Mouse (Mus musculus) left cerebral cortex, postnatal 25 days (tissue): ENCODE measurements at regions not wholly inside any gene's neighbourhood (a gene's known extent, or its start where the extent isn't known, plus 50 kb on each side); places are given as distances from the start of the nearest gene placed in this dataset.

ENCODE experiments used
- DNase-seq, 2 experiments: peaks; one replicate each; pipeline ENCODE4 v3.0.0; 2022; ENCODE audit warnings: low spot score in 2 of 2, mixed read lengths in 1 of 2
- intact Hi-C: fragments of 180-260 bp; cut with DNase I; formaldehyde crosslinking; loops from one replicate; pipeline ENCODE4 v1.15.1; 2025

GRCm38 (mm10) chr19:60684417-60684816 lies 71.4 kb upstream of the Nanos1 start:
- DNase-seq, result no peak
- intact Hi-C loops, result no loop called here

- DNase-seq, result peak in 1 of 2 experiments; percentile 84
- intact Hi-C loops, result loop anchor here (1.0 kb wide), 1 partner anchor 74 kb away; no protein-coding TSS in a partner anchor
Measured at GRCm38 (mm10) chr19:60682283-60682682, 73.5 kb upstream of the Nanos1 start.

DNA sequence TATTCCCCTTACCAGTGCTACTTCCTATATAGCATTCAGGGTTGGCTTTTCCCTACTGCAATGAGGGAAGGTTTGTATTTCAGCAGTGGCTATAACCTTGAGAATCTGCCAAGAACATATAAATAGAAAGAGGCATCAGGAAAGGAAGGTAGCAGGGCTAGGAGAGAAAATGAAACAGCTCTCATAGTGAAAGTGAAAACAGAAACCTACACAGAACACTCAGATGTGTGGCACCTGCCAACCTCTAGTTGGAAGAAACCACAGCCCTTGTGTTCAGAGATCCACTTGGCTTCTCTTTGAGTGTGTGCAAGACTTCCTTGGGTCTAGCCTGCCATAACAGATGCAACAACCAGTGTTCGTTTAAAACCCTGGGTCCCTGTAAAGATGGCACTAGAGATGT lies 74.3 kb upstream of the Nanos1 start:
- peak in 1 of 2 experiments; percentile 32 for DNase-seq
- intact Hi-C loops, result no loop called here

GRCm38 (mm10) chr19:60678236-60678635 lies 77.6 kb upstream of the Nanos1 start:
- intact Hi-C loops, result no loop called here
- peak in 1 of 2 experiments; percentile 56 for DNase-seq

DNA sequence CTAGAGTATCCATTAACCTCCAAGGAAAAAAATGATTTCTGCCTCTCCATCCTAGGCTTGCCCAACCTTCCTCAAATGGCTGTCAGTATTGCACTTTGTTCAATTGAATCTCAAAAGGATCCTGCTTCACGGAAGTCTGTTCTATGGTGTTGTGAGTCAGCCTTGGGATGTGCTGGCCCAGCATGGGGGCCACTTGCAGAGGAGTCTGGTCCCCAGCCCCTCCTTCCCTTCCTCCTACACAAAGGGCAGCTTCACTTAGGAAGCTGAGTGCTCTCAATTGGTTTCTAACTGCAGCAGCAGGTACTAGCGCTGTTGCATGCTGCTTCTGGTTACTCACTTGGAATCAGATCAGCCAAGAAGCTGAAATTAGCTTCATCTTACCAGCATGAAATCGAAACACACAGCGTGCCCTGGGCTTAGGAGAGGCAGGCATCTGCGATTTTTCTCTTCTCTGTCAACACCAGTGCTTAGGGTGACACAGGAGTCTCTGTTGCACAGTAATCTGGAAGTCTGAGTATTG lies 80.8 kb upstream of the Nanos1 start:
- DNase-seq, result peak in 1 of 2 experiments; percentile 6
- intact Hi-C loops, result no loop called here

- intact Hi-C loops, result no loop called here
- no peak for DNase-seq
Measured at GRCm38 (mm10) chr19:60670781-60671180, 85.0 kb upstream of the Nanos1 start.

DNA sequence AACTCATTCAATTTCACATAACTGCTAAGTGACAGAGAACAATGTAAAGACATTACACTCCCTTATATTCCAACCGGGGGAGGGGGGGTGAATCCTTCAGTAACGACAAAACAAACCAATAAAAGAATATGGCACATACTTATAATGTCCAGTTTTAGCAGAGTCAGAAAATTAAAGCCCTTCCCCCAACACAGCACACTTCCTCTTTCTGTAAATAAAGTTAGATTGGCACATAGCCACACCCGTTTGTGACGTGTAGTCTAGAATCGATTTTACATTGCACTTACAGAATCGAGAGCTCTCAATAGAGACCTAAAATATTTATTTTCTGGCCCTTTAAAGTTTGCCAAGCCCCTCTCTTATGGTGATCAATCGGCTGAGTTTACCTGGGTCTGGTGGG lies 85.0 kb upstream of the Cacul1 start:
- intact Hi-C loops, result no loop called here
- no peak for DNase-seq

DNA sequence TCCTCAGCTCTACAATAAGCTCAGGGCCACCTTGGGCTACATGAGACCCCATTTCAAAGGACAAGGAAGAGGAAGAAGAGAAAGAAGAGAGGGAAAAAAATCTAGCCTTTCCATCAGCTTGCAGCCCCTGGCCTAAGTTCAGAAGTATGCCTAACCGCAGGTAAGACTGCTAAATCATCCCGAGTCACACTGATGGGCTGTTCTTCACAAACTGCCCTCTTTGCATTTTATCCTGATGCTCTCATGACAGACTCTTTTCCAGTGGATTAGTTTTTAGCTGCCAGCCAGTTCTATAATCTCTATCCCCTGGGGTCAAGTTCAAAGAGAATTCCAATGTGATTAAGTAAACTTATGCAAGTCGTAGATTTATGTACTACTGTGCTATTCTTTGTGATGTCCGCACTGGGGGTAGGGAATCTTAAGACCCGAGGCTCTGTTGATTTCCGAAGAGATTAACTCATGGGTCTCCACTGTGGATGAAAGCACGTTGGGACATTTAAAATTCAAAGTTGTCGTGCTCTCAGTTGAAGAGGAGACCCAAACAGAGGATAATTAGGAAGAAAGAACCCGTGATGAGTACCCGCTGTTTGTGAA lies 70.4 kb upstream of the Cacul1 start:
- intact Hi-C loops, result no loop called here
- no peak for DNase-seq

GRCm38 (mm10) chr19:60640065-60640464 lies 59.2 kb upstream of the Cacul1 start:
- no peak for DNase-seq
- intact Hi-C loops, result no loop called here
